Mouse (Mus musculus): ENCODE data around the gene Kcna10. TPM values are rescaled to one million over a fixed set of nuclear protein-coding genes. Genes with fewer than 3 reads are reported as not detected.

Gene Kcna10
- polyA plus RNA-seq (2015; fragmentation: Nextera tagmentation; extraction: Ambion mirVana): not detected in 2 replicates

GRCm38 (mm10) chr3:107182756-107183155, at the start of gene Kcna10:
Gene Kcna10 (plus strand): TSS chr3:107183056.
- Histone ChIP-seq H3K27ac (no peak within 1 kb of the TSS), H3K36me3 (no peaks in the 10 kb centered on the region), H3K4me2 (no peak within 1 kb of the TSS), H3K4me3 (no peak within 1 kb of the TSS), H3K4me1 (replicated peaks) (no peaks in the 10 kb centered on the region), H3K27me3 (no peaks in the 10 kb centered on the region), H3K9me3 (replicated peaks) (no peaks in the 10 kb centered on the region), H3K9ac (no peak within 1 kb of the TSS)
- WGBS: 52% methylated on average over 1 of the region's 1 CpGs
- no peak for ATAC-seq (replicated peaks; ENCODE audit: insufficient number of reproducible peaks, insufficient read depth, low FRiP score, low read depth)

GRCm38 (mm10) chr3:107134457-107134856, 48.4 kb upstream of the Kcna10 start:
- no peaks in the 10 kb centered on the region for H3K9me3 ChIP-seq (replicated peaks)
- no peak for ATAC-seq (replicated peaks; ENCODE audit: insufficient number of reproducible peaks, insufficient read depth, low FRiP score, low read depth)
- no peaks in the 10 kb centered on the region for H3K27me3 ChIP-seq
- no peaks in the 10 kb centered on the region for H3K36me3 ChIP-seq
- H3K4me2 ChIP-seq: no peak overlapping the region
- no peak overlapping the region for H3K4me3 ChIP-seq
- peaks cover 13% of the 10 kb centered on the region for H3K4me1 ChIP-seq (replicated peaks)
- 68% methylated on average over 3 of the region's 3 CpGs for WGBS
- no peak overlapping the region for H3K27ac ChIP-seq
- no peak overlapping the region for H3K9ac ChIP-seq

- H3K9me3 ChIP-seq (replicated peaks): no peaks in the 10 kb centered on the region
- ATAC-seq (replicated peaks; ENCODE audit: insufficient number of reproducible peaks, insufficient read depth, low FRiP score, low read depth): no peak
- H3K9ac ChIP-seq: no peak overlapping the region
- H3K4me2 ChIP-seq: no peak overlapping the region
- H3K27me3 ChIP-seq: 0 out of 2 replicates have a peak, but pooled peaks cover 5% of the 10 kb centered on the region
- no peak overlapping the region for H3K27ac ChIP-seq
- H3K4me1 ChIP-seq (replicated peaks): no peaks in the 10 kb centered on the region
- H3K36me3 ChIP-seq: no peaks in the 10 kb centered on the region
- H3K4me3 ChIP-seq: no peak overlapping the region
- WGBS: 79% methylated on average over 7 of the region's 7 CpGs
These were observed 35.7 kb upstream of the Kcna10 start for GRCm38 (mm10) chr3:107147126-107147525.

DNA sequence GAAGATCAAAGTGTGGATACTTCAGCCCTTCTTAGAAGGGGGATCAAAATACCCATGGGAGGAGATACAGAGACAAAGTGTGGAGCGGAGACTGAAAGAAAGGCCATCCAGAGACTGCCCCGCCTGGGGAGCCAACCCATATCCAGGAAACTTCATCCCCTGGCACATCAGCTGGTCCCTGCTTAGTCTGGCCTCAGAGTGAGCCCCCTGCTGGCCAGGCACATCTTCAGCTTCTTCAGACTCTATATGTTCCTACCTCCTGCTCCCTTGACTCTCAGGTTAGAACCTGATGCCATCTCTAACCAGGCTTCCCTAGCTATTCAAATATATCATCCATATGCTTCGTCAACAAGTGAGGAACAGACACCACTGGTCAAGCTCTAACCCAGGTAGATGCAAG, 33.9 kb upstream of the Kcna10 start:
- H3K4me1 ChIP-seq (replicated peaks): no peaks in the 10 kb centered on the region
- no peak for ATAC-seq (replicated peaks; ENCODE audit: insufficient number of reproducible peaks, insufficient read depth, low FRiP score, low read depth)
- H3K9ac ChIP-seq: no peak overlapping the region
- H3K9me3 ChIP-seq (replicated peaks): no peaks in the 10 kb centered on the region
- no peak overlapping the region for H3K4me2 ChIP-seq
- peaks cover 8% of the 10 kb centered on the region; the same call in 1 of the 2 replicates for H3K27me3 ChIP-seq
- H3K4me3 ChIP-seq: no peak overlapping the region
- no peak overlapping the region for H3K27ac ChIP-seq
- H3K36me3 ChIP-seq: no peaks in the 10 kb centered on the region
- WGBS: 59% methylated on average over 3 of the region's 3 CpGs

- Histone ChIP-seq H3K36me3 (no peaks in the 10 kb centered on the region), H3K9ac (no peak overlapping the region), H3K4me3 (no peak overlapping the region), H3K9me3 (replicated peaks) (no peaks in the 10 kb centered on the region), H3K27me3 (peaks cover 8% of the 10 kb centered on the region; the same call in 1 of the 2 replicates), H3K4me1 (replicated peaks) (no peaks in the 10 kb centered on the region), H3K27ac (no peak overlapping the region), H3K4me2 (no peak overlapping the region)
- ATAC-seq (replicated peaks; ENCODE audit: insufficient number of reproducible peaks, insufficient read depth, low FRiP score, low read depth): no peak
- 40% methylated on average over 3 of the region's 3 CpGs for WGBS
These were observed 32.4 kb upstream of the Kcna10 start for GRCm38 (mm10) chr3:107150469-107150868.

GRCm38 (mm10) chr3:107150872-107151540, 31.9 kb upstream of the Kcna10 start:
- Histone ChIP-seq H3K36me3 (no peaks in the 10 kb centered on the region), H3K27ac (no peak overlapping the region), H3K4me3 (no peak overlapping the region), H3K9ac (no peak overlapping the region), H3K4me2 (no peak overlapping the region), H3K9me3 (replicated peaks) (no peaks in the 10 kb centered on the region), H3K4me1 (replicated peaks) (no peaks in the 10 kb centered on the region), H3K27me3 (peaks cover 8% of the 10 kb centered on the region; the same call in 1 of the 2 replicates)
- ATAC-seq (replicated peaks; ENCODE audit: insufficient number of reproducible peaks, insufficient read depth, low FRiP score, low read depth): no peak
- 50% methylated on average over 7 of the region's 7 CpGs for WGBS

DNA sequence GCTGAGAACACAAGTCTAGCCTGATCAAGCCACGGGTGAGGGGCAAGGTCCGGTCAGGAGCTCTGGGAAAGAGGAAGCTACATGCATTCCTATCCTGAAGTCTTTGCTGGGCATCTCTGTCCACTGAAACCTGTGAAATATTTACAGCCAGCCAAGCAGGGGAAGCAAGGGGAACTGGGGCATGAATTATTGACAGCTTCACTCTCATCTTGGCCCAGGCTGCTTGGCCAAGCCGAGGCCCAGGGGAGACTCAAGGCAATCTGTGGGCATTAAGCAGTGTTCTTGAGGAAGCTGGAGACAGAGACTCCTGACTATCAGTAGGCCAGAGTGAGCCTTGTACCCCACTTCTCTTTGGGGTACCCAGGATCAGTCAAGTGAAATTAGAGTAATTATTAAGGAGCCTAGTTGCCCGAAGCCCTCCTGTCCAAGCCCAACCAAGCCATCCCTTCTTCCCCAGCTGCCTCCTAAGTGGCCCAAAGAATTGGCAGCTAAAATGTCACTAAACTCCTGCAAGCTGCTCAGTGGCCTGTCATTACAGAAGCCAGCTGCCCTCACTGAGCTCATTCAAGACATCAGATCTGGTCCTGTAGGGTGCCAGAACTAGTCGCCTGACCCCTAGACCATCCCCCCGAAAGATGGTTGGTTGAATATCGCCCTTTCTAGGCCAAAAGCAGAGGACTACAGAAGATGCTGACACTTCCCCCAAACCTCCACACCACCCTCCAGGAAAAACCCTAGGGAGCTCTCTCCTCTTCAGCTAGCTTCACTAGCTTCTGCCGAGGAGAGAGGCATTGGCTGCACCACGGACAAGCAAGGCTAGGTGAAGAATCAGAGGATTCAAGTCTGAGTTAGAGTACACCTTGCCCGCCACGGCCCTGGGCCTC, 28.8 kb upstream of the Kcna10 start:
- Histone ChIP-seq H3K36me3 (no peaks in the 10 kb centered on the region), H3K4me2 (no peak overlapping the region), H3K4me1 (replicated peaks) (no peaks in the 10 kb centered on the region), H3K4me3 (no peak overlapping the region), H3K9ac (no peak overlapping the region), H3K27me3 (peaks cover 11% of the 10 kb centered on the region), H3K9me3 (replicated peaks) (no peaks in the 10 kb centered on the region), H3K27ac (no peak overlapping the region)
- ATAC-seq (replicated peaks; ENCODE audit: insufficient number of reproducible peaks, insufficient read depth, low FRiP score, low read depth): no peak
- 75% methylated on average over 11 of the region's 11 CpGs for WGBS

DNA sequence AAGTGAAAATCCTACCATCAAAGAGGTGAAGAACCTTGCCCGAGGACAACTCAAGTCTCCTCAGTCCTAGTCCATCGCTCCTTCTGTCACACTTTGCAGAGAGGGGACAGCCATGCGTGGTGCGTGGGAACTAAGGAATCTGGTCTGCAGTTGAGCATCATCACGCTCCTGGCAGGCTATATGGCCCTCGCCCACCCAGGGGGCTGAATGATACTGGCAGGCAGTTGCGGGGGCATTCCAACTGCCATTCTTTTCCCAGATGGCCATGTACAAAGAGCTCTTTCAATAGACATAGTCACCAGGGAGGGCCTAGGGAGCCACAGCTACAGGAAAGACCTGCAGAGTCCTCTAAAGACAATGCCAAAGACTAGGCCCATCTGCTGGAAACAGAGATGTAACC, 24.0 kb upstream of the Kcna10 start:
- Histone ChIP-seq H3K27ac (no peak overlapping the region), H3K9me3 (replicated peaks) (no peaks in the 10 kb centered on the region), H3K4me2 (no peak overlapping the region), H3K9ac (no peak overlapping the region), H3K36me3 (no peaks in the 10 kb centered on the region), H3K27me3 (peaks cover 27% of the 10 kb centered on the region), H3K4me1 (replicated peaks) (peaks cover 8% of the 10 kb centered on the region; the same call in 1 of the 2 replicates), H3K4me3 (no peak overlapping the region)
- no peak for ATAC-seq (replicated peaks; ENCODE audit: insufficient number of reproducible peaks, insufficient read depth, low FRiP score, low read depth)
- WGBS: 89% methylated on average over 7 of the region's 7 CpGs

- peaks cover 27% of the 10 kb centered on the region for H3K27me3 ChIP-seq
- WGBS: 62% methylated on average over 3 of the region's 3 CpGs
- no peaks in the 10 kb centered on the region for H3K36me3 ChIP-seq
- no peak overlapping the region for H3K27ac ChIP-seq
- peaks cover 8% of the 10 kb centered on the region; the same call in 1 of the 2 replicates for H3K4me1 ChIP-seq (replicated peaks)
- no peak for ATAC-seq (replicated peaks; ENCODE audit: insufficient number of reproducible peaks, insufficient read depth, low FRiP score, low read depth)
- H3K9ac ChIP-seq: no peak overlapping the region
- no peak overlapping the region for H3K4me3 ChIP-seq
- H3K4me2 ChIP-seq: peak overlapping the region; percentile 65
- no peaks in the 10 kb centered on the region for H3K9me3 ChIP-seq (replicated peaks)
These were observed 23.4 kb upstream of the Kcna10 start for GRCm38 (mm10) chr3:107159418-107159817.

- peak overlapping the region; percentile 38 for H3K4me3 ChIP-seq
- no peak overlapping the region for H3K9ac ChIP-seq
- H3K27ac ChIP-seq: no peak overlapping the region
- H3K4me1 ChIP-seq (replicated peaks): peaks cover 8% of the 10 kb centered on the region; the same call in 1 of the 2 replicates
- H3K36me3 ChIP-seq: no peaks in the 10 kb centered on the region
- H3K9me3 ChIP-seq (replicated peaks): no peaks in the 10 kb centered on the region
- H3K27me3 ChIP-seq: peaks cover 27% of the 10 kb centered on the region
- no peak for ATAC-seq (replicated peaks; ENCODE audit: insufficient number of reproducible peaks, insufficient read depth, low FRiP score, low read depth)
- 2% methylated on average over 17 of the region's 17 CpGs for WGBS
- peak overlapping the region; percentile 65 for H3K4me2 ChIP-seq
These were observed 23.0 kb upstream of the Kcna10 start for GRCm38 (mm10) chr3:107159859-107160324.

DNA sequence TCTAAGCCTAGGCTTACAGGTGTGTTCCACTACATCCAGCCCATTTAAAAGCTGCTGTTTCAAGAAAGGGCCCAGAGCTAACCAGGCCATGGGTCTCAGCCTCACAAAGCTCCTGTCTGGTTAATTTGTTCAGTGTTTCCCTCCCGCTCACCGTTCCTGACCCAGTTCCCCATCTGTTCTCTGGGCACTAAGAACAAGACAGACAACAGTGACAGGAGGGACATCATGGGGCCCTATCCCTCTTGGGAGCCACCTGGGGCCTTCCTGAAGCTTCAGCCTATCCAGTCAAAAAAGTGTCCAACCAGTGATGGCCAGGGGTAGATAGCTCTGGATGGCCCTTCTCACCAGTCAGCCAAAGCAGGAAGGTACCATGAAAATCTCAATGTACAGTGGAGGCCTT, 20.1 kb upstream of the Kcna10 start:
- ATAC-seq (replicated peaks; ENCODE audit: insufficient number of reproducible peaks, insufficient read depth, low FRiP score, low read depth): no peak
- Histone ChIP-seq H3K4me3 (no peak overlapping the region), H3K27me3 (peaks cover 31% of the 10 kb centered on the region), H3K36me3 (no peaks in the 10 kb centered on the region), H3K27ac (no peak overlapping the region), H3K4me1 (replicated peaks) (peaks cover 8% of the 10 kb centered on the region; the same call in 1 of the 2 replicates), H3K9ac (no peak overlapping the region), H3K9me3 (replicated peaks) (no peaks in the 10 kb centered on the region), H3K4me2 (no peak overlapping the region)
- WGBS: 84% methylated on average over 2 of the region's 2 CpGs
